Mouse (Mus musculus) embryonic facial prominence, embryonic 11.5 days (tissue): ENCODE results near the gene Clic4. TPM values are rescaled to one million over a fixed set of nuclear protein-coding genes. Genes with fewer than 3 reads are reported as not detected.

Experiments
- ATAC-seq: fragments of 200-750 bp; cut with Nextera tagmentation; replicated peaks from 2 replicates; pipeline ENCODE4 v1.8.0; 2017; ENCODE audit warnings: low read depth; ENCODE audit not compliant: insufficient number of reproducible peaks, low FRiP score, low TSS enrichment
- DNase-seq: peaks from one replicate; pipeline ENCODE4 v3.0.0-alpha.2; 2015; ENCODE audit warnings: low spot score
- H3K27ac ChIP-seq: fragments of 300-500 bp; sonication (generic); replicated peaks from 2 replicates; pipeline ENCODE4 v1.5.1; 2014; ENCODE audit warnings: mild to moderate bottlenecking, low read depth, low read length, control low read depth
- H3K27me3 ChIP-seq: fragments of 300-500 bp; sonication (generic); 2 replicates; pipeline ENCODE4 v1.6.1; 2014; ENCODE audit warnings: mild to moderate bottlenecking, low read length, moderate library complexity, mixed read lengths; ENCODE audit not compliant: control insufficient read depth, insufficient read depth
- H3K36me3 ChIP-seq: fragments of 300-500 bp; sonication (generic); replicated peaks from 2 replicates; pipeline ENCODE4 v1.6.1; 2014; ENCODE audit warnings: low read depth, mild to moderate bottlenecking, low read length, moderate library complexity, mixed read lengths; ENCODE audit not compliant: control insufficient read depth, insufficient read depth
- H3K4me1 ChIP-seq: fragments of 300-500 bp; sonication (generic); 2 replicates; pipeline ENCODE4 v1.6.1; 2014; ENCODE audit warnings: low read length, mixed read lengths; ENCODE audit not compliant: control insufficient read depth, insufficient read depth
- H3K4me2 ChIP-seq: fragments of 300-500 bp; sonication (generic); 2 replicates; pipeline ENCODE4 v1.6.1; 2014; ENCODE audit warnings: low read depth, mild to moderate bottlenecking, control low read depth, low read length, moderate library complexity
- H3K4me3 ChIP-seq: fragments of 300-500 bp; sonication (generic); 2 replicates; pipeline ENCODE4 v1.5.1; 2014; ENCODE audit warnings: low read depth, low read length, control low read depth
- H3K9ac ChIP-seq: fragments of 300-500 bp; sonication (generic); replicated peaks from 2 replicates; pipeline ENCODE4 v1.6.1; 2014; ENCODE audit warnings: mild to moderate bottlenecking, control low read depth, low read length
- H3K9me3 ChIP-seq: fragments of 300-500 bp; sonication (generic); replicated peaks from 2 replicates; pipeline ENCODE4 v1.6.1; 2016; ENCODE audit warnings: mild to moderate bottlenecking, low read length, inconsistent platforms, mixed read lengths; ENCODE audit not compliant: control insufficient read depth
- WGBS: fragments of 180-500 bp; shearing (Covaris S2); extraction: QIAGEN DNeasy Blood & Tissue Kit; methylation state at CpG from one replicate; pipeline ENCODE4 v1.1.7; 2014; 5-methylcytosine and 5-hydroxymethylcytosine counted together
- polyA plus RNA-seq: library from polyadenylated mRNA; unstranded; fragments of >200 nt; fragmentation: Nextera tagmentation; extraction: Ambion mirVana; gene quantifications from 2 replicates; pipeline ENCODE4 v1.2.1, GENCODE M21; 2014

Gene Clic4
- polyA plus RNA-seq, 1 experiment from 2014 or later = 156 TPM

DNA sequence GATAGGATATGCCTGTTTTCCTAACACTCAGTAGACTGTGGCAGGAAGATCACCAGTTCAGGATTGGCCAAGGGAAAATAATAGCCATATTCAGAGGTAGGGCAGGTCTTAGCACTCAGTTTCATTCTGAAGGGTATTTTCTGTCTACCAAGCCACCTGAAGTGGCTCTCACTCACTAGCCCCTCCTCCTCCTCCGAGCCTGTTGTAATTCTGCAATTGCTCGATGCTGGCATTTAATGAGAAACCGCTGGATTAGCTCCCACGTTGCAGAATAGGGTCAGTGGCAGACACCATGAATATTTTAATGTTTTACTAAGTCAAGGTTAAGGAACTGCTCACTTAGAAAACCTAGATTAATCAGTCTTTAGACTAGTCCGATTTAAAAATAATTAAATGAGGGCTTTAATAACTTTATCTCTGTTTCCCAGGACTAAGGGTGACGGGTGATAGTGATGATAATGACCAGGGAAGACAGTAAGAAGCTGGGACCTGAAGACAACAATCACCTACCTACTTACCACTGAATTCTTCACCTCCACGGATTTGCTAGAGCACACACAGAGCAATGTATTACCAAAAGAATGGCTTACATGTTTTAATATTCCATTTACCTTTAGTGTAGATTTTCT, 29.6 kb downstream of the Clic4 start:
- 87% methylated on average over 7 of the region's 7 CpGs for WGBS

DNA sequence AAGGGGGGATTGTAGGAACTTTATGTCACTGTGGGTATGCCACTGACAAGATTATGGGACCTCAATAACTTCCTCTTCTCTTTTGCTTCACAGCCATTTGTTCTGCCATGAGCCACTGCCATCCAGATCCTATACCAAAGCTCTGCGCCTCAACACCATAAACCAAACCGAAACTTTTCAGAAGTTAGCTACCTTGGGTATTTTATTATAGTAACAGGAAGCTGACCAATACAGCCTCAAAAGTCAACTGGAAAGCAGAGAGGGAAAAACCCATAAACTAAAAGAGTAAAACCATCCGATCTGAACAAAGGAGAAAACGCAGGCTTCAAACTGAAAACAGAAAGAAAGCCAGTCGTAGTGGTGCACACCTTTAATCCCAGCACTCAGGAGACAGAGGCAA, 30.2 kb downstream of the Clic4 start:
- Histone ChIP-seq H3K4me2 (no peak overlapping the region), H3K27me3 (no peaks in the 10 kb centered on the region), H3K4me3 (no peak overlapping the region), H3K9me3 (no peaks in the 10 kb centered on the region), H3K27ac (no peak overlapping the region), H3K9ac (no peak overlapping the region), H3K4me1 (no peaks in the 10 kb centered on the region; the same call in 1 of the 2 replicates), H3K36me3 (no peaks in the 10 kb centered on the region)
- ATAC-seq (no peak), DNase-seq (no peak)
- WGBS = 91% methylated on average over 5 of the region's 5 CpGs

More for the DNA sequence above, 29.6 kb downstream of the Clic4 start:
- Histone ChIP-seq H3K4me1 (no peaks in the 10 kb centered on the region; the same call in 1 of the 2 replicates), H3K9me3 (no peaks in the 10 kb centered on the region), H3K4me3 (no peak overlapping the region), H3K27me3 (no peaks in the 10 kb centered on the region), H3K36me3 (no peaks in the 10 kb centered on the region), H3K9ac (no peak overlapping the region), H3K4me2 (no peak overlapping the region), H3K27ac (no peak overlapping the region)
- ATAC-seq = no peak
- no peak for DNase-seq

DNA sequence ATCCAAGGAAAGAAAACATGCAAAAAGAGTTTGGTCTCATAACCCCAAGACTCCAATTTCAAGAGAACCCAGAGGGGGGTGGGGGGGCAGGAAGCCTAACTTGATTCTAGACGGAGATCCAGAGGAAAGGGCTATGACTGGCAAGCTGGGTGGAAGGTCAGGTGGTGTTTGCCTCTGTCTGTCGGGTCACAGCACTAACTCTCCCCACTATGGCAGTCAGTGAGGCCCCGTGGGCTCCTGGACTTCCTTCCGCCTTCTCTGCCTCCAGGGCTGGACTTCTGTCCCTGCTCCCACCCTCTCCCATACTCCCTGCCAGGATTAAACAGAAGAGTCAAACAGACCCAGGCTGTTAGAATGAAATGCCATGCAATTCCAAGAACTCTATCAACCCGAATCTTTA, 30.9 kb downstream of the Clic4 start:
- no peak for DNase-seq

DNA sequence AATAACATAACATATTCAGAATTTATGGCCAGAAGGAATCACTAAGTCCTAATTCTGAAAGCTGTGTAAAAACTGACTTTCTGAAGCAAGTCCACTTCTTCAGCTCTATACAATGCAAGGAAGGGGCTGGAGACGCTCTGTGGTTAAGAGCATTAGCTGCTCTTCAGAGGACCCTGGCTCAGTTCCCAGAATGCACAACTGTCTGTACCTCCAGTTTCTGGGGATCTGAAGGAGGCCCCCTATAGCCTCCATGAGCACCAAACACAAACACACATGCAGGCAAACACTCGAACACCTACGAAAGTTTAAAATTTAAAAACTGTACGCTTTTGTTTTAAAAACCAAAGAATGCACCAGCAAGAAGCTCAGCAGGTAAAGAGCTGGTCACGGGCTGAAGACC, 31.5 kb downstream of the Clic4 start:
- no peak overlapping the region for H3K9ac ChIP-seq
- no peaks in the 10 kb centered on the region for H3K27me3 ChIP-seq
- H3K4me3 ChIP-seq = no peak overlapping the region
- no peaks in the 10 kb centered on the region for H3K36me3 ChIP-seq
- H3K4me1 ChIP-seq = no peaks in the 10 kb centered on the region; the same call in 1 of the 2 replicates
- no peak overlapping the region for H3K4me2 ChIP-seq
- DNase-seq (no peak), ATAC-seq (no peak)
- no peak overlapping the region for H3K27ac ChIP-seq
- 82% methylated on average over 5 of the region's 5 CpGs for WGBS
- no peaks in the 10 kb centered on the region for H3K9me3 ChIP-seq

More for the DNA sequence above, 30.9 kb downstream of the Clic4 start:
- H3K9me3 ChIP-seq = no peaks in the 10 kb centered on the region
- H3K4me2 ChIP-seq = no peak overlapping the region
- H3K36me3 ChIP-seq = no peaks in the 10 kb centered on the region
- no peaks in the 10 kb centered on the region; the same call in 1 of the 2 replicates for H3K4me1 ChIP-seq
- no peak overlapping the region for H3K27ac ChIP-seq
- no peak overlapping the region for H3K4me3 ChIP-seq
- 38% methylated on average over 5 of the region's 5 CpGs for WGBS
- ATAC-seq = no peak
- no peak overlapping the region for H3K9ac ChIP-seq
- no peaks in the 10 kb centered on the region for H3K27me3 ChIP-seq

DNA sequence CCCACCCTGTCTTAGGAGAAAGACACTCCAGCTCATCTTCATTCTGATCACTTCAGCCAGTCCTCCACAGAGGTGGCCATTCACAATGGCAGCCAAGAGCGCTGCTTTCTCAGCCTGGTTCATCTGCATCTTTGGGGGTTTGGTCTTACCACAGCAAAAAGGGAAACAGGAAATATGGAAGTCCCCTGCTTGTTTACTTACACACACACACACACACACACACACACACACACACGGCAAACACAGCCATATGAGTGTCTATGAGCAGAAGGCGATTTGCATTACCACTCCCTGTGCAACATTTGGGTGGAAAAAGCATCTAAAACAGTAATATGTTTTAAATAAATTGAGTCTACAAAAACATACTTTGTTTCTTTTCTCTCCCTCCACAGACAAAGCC, 32.3 kb downstream of the Clic4 start:
- H3K9ac ChIP-seq = no peak overlapping the region
- no peak for DNase-seq
- WGBS = 89% methylated on average over 3 of the region's 3 CpGs

DNA sequence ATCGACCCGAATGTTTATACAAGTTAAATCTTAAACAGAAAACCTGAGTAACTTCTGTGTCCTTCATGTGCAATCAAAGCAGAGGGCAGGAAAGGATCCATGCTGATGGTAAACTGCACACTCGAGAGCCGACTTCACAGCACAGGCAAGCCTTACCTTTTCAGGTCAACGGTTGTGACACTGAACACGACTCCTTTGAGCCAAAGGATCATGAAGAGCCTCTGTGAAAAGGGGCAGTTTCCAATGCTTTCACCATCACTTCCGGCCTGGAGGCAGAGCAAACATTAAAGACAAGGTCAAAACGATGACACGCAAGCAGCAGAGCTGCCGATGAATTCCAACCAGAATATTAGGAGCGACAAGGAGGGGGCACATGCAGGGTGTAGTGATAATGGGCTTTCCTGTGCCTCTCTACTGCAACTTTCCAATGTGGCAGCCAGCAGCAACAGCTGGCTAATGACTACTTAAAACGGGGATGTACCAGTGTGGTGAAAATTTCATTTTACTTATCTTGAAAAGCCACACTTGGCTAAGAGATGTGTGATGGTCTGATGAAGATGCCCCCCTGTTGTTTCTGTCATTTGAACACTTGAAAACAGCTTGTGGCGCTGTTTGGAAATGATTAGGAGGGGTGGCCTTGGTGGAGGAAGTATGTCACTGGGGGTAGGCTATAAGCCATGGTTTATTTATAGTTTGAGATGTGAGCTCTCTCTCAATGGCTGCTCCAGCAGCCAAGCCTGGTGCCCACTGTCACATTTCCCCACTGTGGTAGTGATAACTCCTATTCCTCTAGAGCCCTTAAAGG, 33.7 kb downstream of the Clic4 start:
- DNase-seq = no peak
- ATAC-seq = no peak
- Histone ChIP-seq H3K9me3 (no peaks in the 10 kb centered on the region), H3K36me3 (no peaks in the 10 kb centered on the region), H3K27ac (no peak overlapping the region), H3K4me2 (no peak overlapping the region), H3K27me3 (no peaks in the 10 kb centered on the region), H3K9ac (no peak overlapping the region), H3K4me1 (no peaks in the 10 kb centered on the region; the same call in 1 of the 2 replicates), H3K4me3 (no peak overlapping the region)
- 73% methylated on average over 13 of the region's 13 CpGs for WGBS

More for the DNA sequence above, 32.3 kb downstream of the Clic4 start:
- H3K27me3 ChIP-seq = no peaks in the 10 kb centered on the region
- H3K9me3 ChIP-seq = no peaks in the 10 kb centered on the region
- no peak overlapping the region for H3K27ac ChIP-seq
- H3K36me3 ChIP-seq = no peaks in the 10 kb centered on the region
- no peak overlapping the region for H3K4me2 ChIP-seq
- ATAC-seq = no peak
- no peaks in the 10 kb centered on the region; the same call in 1 of the 2 replicates for H3K4me1 ChIP-seq
- no peak overlapping the region for H3K4me3 ChIP-seq

DNA sequence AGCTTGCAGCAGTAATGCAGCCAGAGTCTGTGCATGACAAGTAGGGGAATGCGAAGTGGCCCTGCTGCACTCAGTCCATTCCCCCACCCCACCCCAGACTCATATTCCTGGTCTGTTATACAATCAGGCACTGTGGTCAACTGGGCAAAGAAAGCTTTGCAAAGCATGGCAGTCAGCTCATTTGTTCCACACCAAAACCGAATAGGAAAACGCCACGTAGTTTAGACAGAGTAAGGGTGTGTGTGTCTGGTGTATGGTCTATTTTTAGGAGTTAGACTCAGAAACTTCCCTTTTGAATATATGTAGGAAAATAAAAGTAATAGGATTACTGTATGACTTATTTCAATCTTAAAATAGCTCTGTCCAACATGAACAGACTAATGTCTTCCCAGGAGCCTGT, 36.0 kb downstream of the Clic4 start:
- Histone ChIP-seq H3K9ac (no peak overlapping the region), H3K4me1 (no peaks in the 10 kb centered on the region; the same call in 1 of the 2 replicates), H3K27ac (no peak overlapping the region), H3K36me3 (no peaks in the 10 kb centered on the region), H3K4me2 (no peak overlapping the region), H3K9me3 (no peaks in the 10 kb centered on the region), H3K27me3 (no peaks in the 10 kb centered on the region), H3K4me3 (no peak overlapping the region)
- DNase-seq (no peak), ATAC-seq (no peak)
- 93% methylated on average over 4 of the region's 4 CpGs for WGBS

DNA sequence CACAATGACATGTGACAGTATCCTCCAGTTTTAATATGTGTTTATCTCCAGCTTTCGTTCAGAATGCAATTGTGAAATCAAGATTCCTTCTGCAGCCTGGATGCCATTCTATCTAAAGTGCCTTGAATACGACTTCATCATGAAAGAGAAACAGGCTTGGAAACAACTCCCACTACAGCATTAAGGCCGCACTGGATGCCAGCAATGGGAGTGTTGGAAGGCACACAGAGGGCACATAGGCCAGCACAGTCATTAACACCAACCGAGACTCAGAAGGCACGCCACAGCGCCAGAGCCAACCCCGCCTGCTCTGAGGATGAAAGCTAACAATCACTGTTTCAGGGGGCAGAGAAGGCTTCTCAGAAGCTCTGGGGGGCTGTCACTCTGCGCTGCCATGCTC, 37.1 kb downstream of the Clic4 start:
- Histone ChIP-seq H3K36me3 (no peaks in the 10 kb centered on the region; the same call in 1 of the 2 replicates), H3K4me3 (no peak overlapping the region), H3K4me2 (no peak overlapping the region), H3K27ac (no peak overlapping the region), H3K9ac (no peak overlapping the region), H3K4me1 (no peaks in the 10 kb centered on the region; the same call in 1 of the 2 replicates), H3K9me3 (no peaks in the 10 kb centered on the region), H3K27me3 (no peaks in the 10 kb centered on the region)
- no peak for DNase-seq
- no peak for ATAC-seq
- WGBS = 86% methylated on average over 8 of the region's 8 CpGs
